Mouse (Mus musculus): ENCODE results near the gene Frmd5.
A peak's percentile ranks its signal among the peaks of the same experiment; 100 is the strongest.

Gene Frmd5

DNA sequence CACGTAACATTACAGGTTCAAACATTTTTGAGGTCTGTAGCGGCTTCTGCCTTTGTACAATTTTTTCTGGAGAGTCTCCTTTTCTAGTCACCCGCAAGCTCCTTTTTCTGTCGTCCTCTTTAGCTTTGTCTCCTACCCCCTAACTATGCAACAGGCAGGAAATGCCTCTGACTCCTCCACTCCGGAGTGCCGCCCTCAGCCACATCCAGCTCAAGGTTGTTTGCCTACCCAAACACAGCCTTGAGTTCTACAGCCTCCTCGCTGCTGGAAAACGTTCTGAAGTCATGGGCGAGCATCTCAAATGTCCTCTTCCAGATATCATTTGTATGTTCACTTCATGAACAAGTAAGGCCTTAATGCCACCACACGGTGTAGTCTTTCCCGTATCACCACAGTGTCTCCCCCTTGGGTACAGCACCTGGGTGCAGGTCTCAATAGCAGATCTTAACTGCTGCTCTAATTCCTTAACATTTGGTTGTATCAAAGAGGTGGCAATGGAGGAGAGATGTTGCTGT is 45.5 kb downstream of the Frmd5 start:
- no peak for DNase-seq (ENCODE audit: low spot score)

DNA sequence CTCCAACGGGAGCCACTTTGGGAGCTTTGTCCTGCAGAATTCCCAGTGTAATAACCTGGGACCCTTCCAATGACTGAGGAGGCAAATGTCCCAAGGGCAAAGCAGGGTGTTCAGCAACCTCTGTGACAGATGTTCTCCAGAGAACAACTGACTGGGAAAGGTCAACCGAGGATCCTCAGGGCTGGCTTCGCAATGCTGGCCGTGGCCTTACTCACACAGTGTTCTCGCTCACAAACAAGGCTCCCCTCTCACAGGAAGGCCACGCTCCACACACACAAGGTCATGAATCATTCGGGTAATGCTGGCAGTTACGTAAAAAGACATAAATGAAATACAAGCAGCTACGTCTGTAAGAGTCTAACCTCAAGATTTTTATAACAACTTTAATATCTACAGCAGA is 46.2 kb downstream of the Frmd5 start:
- no peak for DNase-seq (ENCODE audit: low spot score)

DNA sequence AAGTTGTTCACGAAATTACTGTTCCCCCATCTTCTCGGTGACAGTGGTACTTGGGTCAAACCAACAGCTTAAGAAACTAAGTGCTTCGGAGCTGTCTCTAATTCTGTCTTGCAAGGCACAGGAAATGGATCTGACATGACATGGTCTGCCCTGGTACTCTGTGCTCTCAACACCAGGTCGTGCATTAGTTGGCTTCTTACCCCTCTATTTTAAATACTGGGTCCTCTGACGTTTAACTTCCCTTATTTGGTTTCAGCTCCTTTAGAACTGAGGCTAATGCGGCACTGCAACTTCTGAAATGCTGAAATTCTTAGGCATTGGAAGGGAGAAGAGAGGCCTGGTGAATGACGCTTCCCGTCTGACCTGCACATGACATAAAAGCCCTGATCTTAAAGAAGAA is 48.6 kb downstream of the Frmd5 start:
- no peak for DNase-seq (ENCODE audit: low spot score)

DNA sequence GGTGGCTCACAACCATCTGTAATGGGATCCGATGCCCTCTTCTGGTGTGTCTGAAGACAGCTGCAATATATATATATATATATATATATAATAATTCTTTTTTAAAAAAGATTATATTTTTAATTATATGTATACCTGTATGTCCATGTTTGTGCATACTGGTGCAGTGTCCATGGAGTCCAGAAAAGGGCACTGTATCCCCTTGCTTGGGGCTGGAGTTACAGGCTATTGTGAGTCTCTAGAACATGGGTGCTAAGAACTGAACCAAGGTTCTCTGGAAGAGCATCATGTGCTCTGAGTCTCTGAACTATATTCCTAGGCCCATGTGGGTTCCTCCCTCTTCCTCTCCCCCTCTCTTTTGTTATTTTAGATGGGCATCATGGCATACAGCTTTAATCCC is 50.6 kb downstream of the Frmd5 start:
- DNase-seq (ENCODE audit: low spot score) = no peak

DNA sequence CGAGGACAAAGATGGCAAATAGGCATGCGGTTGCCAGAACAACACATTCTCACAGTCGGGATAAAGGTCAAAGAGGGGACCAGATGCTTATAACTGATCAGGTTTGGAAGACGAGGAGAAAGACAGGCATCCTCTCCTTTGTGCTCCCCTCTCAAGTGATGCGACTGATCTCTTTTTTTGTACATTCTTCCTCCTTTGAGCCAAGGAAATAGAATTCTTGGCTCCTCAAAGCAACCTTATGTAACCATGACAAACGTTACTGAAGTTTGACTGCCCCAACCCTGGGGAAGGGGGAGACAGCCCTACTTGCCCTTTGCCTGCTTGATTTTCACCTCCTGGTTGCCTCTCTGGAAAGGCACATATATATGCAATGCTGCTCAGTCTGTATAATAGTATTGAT is 51.8 kb downstream of the Frmd5 start:
- DNase-seq (ENCODE audit: low spot score) = no peak

DNA sequence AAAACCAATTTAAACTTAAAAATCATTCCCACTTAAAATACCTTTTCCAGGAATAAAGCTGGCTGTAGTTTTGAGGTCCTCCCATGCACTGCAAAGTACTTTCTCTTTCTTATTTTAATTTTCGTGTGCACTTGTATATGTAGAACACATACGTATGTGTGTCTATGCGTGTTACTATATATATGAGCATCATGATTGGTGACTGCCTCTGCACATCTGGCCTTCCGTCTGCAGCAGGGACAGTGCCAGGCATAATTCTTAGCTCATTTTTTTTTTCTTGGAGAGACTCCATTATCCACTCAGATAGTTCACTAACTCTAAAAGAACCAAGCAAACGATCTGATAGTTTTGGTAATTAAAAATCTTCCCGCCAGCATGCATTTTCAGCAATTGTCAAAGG is 56.8 kb downstream of the Frmd5 start:
- DNase-seq (ENCODE audit: low spot score) = no peak

DNA sequence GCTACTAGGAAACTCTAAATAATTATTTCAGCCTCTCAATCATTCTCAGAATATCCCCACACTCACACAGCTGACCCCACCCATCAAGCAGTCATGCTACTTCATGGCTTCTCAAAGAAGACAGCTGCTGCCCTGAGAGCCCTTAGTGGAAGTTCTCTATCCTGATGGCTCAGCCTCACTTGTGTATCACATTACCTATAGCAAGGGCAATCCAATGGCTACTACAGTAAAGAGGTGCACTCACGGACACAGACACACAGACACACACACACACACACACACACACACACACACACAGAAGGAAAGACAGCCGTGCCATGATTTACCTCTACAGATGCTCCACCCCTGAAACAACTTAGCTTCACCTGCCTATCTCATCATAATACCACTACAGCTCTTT is 65.7 kb downstream of the Frmd5 start:
- no peak for DNase-seq (ENCODE audit: low spot score)

DNA sequence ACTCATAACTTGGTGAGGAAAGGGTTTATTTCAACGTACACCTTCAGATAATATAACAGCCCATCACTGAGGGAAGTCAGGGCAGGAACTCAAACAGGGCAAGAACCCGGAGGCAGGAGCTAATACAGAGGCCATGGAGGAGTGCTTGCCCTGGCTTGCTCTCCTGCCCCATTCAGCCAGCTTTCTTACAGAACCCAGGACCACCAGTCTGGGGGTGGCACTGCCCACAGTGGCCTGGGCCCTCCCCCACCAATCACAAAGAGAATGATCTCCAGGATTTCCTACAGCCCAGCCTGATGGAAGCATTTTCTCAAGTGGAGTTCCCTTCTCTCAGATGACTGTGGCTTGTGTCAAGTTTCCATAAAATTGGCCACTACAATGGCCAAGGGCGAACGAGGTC is 67.5 kb downstream of the Frmd5 start:
- DNase-seq (ENCODE audit: low spot score) = no peak

DNA sequence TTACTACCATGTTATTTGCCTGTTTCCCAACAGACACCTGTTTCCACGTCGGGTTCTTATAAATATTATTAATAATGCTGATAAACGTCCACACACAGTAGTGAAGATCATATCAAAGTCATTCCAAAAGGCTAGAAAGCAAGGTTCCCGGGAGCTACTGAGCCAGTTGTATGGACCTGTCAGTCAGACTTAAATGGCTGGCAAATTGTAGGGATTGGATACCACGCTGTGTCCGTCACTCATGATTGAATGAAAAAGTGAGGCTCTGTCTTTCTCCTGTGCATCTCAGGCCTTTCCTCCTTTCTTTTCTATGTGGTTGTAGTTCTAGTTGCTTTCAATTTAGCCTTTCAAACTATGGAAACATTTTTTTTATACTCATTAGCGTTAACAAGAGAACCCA is 73.5 kb downstream of the Frmd5 start:
- DNase-seq (ENCODE audit: low spot score) = no peak

DNA sequence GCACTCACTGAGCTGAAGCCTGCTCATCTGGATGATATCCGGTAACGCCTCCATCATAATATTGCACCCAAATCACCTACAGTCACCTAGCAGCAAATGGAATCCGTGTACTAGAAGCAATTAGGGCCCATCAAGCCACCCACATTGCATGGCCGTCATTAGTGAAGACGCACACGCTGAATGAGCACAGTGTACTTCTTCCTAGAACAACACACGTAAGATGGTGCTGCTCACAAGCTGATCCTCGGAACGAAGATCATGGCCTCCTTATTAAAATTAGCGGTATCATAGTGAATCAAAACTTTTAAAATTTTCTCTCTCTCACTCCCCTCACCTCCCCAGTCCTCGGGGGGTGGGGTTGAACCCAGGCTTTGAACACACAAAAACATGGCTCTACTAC is 76.4 kb downstream of the Frmd5 start:
- DNase-seq (ENCODE audit: low spot score) = no peak

DNA sequence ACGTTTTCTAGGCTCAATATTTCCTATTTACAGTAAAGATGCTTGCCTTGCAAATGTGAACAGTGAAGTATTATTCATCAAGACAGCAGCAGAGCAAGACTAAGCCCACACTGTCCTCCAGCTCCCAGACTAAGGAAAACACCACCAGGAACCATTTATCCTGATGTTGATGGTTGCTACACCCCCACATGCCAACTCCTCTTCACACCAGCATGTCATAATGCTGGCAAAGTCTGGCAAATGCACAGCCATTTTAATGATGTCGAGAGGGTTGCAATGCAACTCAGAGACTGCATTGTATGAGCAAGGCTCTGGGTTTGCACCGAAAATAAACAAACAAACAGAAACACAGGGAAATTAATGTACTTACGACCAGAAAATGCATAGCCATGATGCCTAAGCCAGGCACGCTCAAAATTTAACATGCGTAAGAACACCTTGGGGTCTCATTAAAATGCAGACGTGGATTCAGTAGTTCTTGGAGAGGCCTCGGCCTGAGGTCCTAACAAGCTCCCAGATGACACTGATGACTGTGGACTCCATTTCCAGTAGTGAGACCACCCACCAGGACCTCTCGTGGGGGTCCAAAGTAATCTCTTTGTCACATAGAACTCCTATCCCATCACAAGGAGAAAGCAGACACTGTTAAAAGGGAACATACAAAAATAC is 77.8 kb downstream of the Frmd5 start:
- no peak for DNase-seq (ENCODE audit: low spot score)

DNA sequence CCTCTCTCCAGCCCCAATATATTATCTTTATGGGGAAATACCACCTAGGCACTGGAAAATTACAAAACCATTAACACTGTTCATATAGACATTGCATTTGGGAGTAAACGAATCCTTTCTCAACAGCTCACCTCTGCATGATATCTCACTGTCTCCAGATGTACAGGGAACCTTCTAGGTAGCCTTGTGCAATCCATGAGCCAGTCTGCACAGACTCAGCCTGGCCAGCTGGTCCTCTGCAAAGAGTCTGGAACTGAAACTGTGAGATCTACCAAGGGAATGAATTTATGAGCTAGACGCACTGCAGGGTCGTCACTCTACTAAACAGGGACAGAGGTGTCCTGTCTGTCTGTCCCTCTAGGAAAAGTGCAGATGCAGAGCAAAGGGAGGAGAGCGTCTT is 82.0 kb downstream of the Frmd5 start:
- peak; percentile 71 for DNase-seq (ENCODE audit: low spot score)

DNA sequence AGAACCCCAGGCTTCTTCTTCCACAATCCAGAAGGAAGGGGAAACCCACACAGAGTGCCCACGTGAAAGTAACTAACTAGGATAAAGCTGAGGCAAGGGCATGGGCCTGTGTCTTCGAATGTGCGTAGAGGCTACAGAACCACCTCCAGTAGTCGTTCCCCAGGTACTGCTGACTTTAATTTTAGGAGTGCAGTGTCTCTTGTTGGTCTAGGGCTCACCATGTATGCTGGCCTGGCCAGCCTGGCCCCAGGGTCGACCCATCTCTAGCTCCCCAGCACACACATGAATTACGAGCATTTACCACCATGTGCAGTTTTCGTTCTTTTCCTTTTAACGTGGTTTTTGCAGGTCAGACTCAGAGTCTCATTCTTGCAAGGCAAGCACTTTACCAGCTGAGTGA is 83.1 kb downstream of the Frmd5 start:
- DNase-seq (ENCODE audit: low spot score) = no peak

DNA sequence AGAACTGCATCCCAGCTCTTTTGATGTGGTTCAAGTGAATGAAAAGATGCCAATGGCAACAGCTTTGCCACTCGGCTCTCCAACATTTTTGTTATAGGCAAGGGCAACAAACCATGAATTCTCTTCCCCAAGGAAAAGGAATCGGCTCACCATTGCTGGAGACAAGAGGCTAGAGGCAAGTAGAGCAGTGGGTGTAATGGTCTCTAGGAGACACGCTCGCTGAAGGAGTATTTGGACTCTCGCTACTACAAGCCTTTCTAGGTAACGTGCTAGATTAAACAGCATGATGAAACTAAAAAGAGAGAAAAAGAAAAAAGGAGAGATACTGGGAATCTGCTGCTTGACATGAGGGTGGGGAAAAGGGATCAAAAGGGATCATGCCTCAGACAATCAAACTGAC is 87.9 kb downstream of the Frmd5 start:
- DNase-seq (ENCODE audit: low spot score) = no peak

DNA sequence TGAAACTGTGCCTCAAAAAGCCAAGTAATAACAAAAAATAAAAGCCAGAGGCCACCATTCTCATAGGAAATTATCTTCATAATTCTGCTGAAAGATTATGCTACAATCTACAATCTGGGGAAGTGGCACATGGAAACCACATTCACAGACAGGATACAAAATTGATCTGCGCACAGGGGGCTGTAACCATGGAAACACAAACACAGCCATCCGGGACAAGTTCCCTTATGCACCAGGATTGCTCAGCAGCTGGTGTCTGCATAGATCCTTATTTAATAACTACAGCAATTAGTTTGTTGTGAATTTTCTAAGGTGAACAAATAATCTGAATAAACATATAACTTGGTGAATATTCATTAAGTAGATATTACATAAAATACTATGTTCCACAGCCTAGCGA is 89.8 kb downstream of the Frmd5 start:
- DNase-seq (ENCODE audit: low spot score) = no peak

DNA sequence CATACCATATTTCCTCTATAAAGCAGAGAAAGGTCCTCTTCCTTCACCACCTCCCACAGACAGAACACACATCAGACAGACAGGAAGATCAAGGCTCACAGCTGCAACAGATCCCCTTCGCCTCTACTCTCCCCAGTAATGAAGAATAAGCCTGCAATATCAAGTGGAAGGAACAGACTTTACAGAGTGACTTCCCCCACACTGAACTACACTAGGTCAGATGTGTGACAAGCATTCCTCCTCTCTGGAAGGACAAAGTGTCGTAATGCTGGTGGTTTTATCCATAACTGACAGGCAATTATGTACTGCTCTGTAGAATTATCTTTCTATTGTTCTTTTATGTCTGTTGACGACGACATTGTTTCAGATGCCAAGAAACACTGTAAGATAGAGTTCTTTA is 93.3 kb downstream of the Frmd5 start:
- no peak for DNase-seq (ENCODE audit: low spot score)

DNA sequence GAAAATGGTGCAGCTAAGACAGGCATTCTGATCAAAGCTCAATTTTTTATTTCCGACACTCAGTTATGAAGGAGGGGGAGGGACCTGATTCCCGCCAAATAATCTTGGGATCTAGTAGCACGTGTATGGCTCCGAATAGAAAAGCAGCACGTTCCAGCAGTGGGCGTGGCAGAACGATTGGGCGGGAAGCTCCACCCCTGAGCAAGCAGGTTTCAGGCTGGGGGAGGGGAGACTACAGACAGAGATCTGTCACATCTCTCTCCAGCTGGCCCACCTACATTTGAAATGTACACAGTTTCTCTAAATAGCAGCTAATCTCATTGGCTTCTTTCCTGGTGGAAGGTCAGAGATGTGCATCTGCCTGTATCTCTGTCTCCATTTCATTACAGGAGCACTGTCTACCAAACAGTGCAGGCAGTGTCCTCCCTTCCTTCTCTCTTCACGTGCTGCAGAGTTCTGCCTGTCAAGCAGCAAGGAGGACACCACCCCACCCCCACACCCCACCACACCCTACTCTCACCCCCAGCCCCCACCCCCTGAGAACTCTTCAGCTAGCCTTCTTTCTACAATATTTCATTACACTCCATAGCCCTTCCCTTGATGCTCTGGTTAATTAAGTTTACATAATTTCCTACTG is 95.0 kb downstream of the Frmd5 start:
- peak; percentile 34 for DNase-seq (ENCODE audit: low spot score)

DNA sequence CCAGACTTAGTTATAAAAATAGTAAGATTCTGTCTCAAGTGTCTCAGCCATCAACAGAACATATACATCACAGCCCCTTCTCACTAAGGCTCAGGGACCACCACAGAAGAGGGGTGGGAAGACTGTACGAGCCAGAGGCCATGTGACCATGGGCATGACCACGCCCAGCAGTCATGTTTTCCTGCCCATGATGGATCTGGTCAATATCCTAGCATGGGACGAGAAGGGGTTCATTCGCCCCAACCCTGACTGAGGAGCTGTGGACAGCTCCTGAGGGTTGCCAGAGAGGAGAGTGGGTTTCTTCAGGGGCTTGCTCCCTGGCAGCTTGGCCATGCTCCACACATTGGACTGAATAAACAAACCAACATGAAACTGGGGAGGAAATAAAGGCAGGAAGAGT is 97.8 kb downstream of the Frmd5 start:
- DNase-seq (ENCODE audit: low spot score) = no peak

DNA sequence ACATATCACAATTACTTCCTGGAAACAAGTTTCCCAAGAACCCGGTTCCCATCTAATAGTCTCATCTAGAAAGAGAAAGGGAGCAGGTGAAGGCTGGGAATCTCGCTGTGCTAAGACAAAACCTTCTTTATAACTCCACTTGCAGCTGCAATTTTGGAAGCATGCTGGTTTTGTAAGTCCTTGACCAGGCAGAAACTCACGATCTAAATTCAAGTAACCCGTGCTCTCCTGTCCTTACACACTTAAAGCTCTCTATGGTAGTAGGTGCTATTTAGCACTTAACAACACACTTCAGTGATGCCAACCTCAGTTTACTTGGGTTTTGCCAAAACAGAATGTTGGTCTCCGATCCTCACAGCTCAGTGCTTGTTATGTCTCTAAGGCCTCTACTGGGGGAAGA is 99.4 kb downstream of the Frmd5 start:
- no peak for DNase-seq (ENCODE audit: low spot score)

DNA sequence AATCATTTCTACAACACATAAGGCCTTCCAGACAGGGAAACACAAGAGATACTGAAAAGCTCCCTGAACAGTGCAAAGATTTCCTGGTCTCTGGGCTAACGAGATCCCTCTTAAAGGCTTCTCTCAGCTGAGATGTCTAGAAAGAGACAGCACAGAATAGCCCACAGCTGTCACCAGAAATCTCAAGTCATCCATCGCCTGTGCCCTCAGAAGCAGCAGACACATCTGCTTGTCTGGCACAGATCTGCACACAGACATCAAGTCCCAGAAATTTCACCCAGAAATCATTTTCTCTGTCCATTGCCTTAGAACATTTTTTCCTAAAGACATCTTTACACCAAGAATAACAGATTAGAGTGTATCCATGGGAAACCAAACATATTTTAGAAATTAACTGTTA is 101.1 kb downstream of the Frmd5 start:
- DNase-seq (ENCODE audit: low spot score) = no peak

DNA sequence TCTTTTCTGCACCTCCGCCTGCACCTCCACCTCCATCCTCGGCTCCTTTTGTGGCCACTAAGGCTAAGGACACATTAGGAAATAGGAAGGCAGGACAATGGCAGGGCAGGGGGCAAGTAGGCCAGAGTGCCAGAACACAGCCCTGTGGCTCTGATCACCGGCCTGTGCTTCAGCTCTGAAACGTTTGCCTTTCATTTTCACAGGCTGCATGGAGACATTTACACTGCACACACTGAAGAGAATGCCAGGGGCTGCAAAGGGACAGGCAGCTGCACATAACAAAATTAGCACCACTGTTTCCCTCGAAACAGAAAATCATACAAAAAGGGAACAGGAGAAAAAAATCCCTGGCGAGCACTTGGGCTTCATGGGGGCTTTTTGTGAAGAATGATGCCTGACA is 107.6 kb downstream of the Frmd5 start:
- no peak for DNase-seq (ENCODE audit: low spot score)

DNA sequence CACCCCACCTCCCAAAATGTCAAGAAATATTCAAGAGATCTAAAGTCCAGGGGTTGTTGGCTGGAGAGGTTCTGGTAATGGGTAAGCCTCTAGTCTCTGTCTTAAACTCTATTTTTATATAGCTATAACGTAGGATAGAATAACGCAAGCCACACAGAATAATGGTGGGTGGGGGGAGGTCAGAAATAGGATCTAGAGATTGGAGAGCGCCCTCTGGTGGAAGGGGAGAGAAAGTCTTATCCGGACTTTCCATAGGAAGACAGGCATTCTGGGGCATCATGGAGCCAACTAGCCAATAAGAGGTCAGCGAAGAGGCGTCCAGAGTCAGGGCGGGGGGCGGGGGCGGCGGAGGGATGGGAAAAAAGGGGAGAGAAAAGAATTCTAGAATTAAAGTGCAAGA is 111.5 kb downstream of the Frmd5 start:
- DNase-seq (ENCODE audit: low spot score) = no peak

DNA sequence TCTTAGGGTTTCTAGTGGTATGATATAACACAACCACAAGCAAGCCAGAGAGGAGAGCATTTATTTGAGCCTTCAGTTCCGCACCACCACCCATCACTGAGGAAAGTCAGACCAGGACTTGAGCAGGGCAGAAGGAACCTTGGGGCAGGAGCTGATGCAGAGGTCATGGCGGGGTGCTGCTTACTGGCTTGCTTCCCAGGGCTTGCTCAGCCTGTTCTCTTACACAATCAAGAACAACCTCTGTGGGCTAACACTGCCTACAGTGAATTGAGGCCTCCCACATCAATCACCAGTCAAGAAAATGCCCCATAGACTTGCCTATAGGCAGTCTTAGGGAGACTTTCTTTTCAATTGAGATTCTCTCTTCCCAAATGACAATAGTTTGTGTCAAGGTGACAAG is 118.8 kb downstream of the Frmd5 start:
- DNase-seq (ENCODE audit: low spot score) = no peak

DNA sequence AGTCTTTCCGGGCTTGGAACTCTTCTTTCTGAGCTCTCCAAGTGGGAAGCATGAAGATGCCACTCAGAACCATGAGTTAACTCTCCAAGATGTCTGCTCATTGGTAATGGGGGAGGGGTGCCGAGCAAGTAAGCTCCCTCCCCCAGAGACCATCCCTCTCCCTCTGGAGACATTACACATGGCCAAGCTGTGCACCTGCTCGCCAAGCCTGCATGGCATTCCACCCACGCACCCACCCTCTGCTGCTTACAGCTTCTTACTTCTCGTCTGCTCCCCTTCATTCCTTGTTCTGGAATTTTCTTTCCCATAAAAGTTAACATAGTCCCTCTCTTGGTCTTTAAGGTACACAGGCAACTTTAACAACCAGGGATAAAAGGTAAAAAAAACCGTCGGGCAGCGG is 123.3 kb downstream of the Frmd5 start:
- no peak for DNase-seq (ENCODE audit: low spot score)

All from MN1 (cell line).